Mouse (Mus musculus) kidney, adult 18-20 months (tissue): ENCODE measurements around the gene Gm28308.
A peak's percentile ranks its signal among the peaks of the same experiment; 100 is the strongest.

Experiments used
- DNase-seq: peaks from one replicate; pipeline ENCODE4 v3.0.0; 2021

Gene Gm28308

GRCm38 (mm10) chr6:52180213-52180710 is 32.9 kb downstream of the Gm28308 start:
- DNase-seq: no peak

GRCm38 (mm10) chr6:52179690-52180089 is 33.4 kb downstream of the Gm28308 start:
- DNase-seq: peak; percentile 29

- DNase-seq: peak; percentile 32
Measured at GRCm38 (mm10) chr6:52178918-52179665, 34.0 kb downstream of the Gm28308 start.

- no peak for DNase-seq
Measured at GRCm38 (mm10) chr6:52177806-52178205, 35.3 kb downstream of the Gm28308 start.

- peak; percentile 82 for DNase-seq
Measured at GRCm38 (mm10) chr6:52177061-52177735, 35.9 kb downstream of the Gm28308 start, which contains the start of gene 5730596B20Rik. TSS of gene 5730596B20Rik (plus strand) at chr6:52177498.

- DNase-seq: peak; percentile 46
Measured at GRCm38 (mm10) chr6:52176391-52176790, 36.7 kb downstream of the Gm28308 start.

- DNase-seq: peak; percentile 49
Measured at GRCm38 (mm10) chr6:52175864-52176263, 37.3 kb downstream of the Gm28308 start.

GRCm38 (mm10) chr6:52174968-52175751 is 38.0 kb downstream of the Gm28308 start:
- DNase-seq: peak; percentile 61

GRCm38 (mm10) chr6:52173648-52174047 is 39.5 kb downstream of the Gm28308 start:
- no peak for DNase-seq

- peak; percentile 93 for DNase-seq
Measured at GRCm38 (mm10) chr6:52172501-52172900, 40.6 kb downstream of the Gm28308 start.

- DNase-seq: peak; percentile 31
Measured at GRCm38 (mm10) chr6:52171938-52172337, 41.2 kb downstream of the Gm28308 start.

GRCm38 (mm10) chr6:52171331-52171730 is 41.8 kb downstream of the Gm28308 start:
- DNase-seq: no peak

GRCm38 (mm10) chr6:52170898-52171223 is 42.3 kb downstream of the Gm28308 start:
- no peak for DNase-seq

- peak; percentile 40 for DNase-seq
Measured at GRCm38 (mm10) chr6:52170166-52170897, 42.8 kb downstream of the Gm28308 start.

GRCm38 (mm10) chr6:52169499-52170165 is 43.5 kb downstream of the Gm28308 start:
- no peak for DNase-seq

GRCm38 (mm10) chr6:52168191-52169055 is 44.7 kb downstream of the Gm28308 start:
- peak; percentile 14 for DNase-seq

- DNase-seq: peak; percentile 2
Measured at GRCm38 (mm10) chr6:52167736-52168161, 45.4 kb downstream of the Gm28308 start.

- DNase-seq: no peak
Measured at GRCm38 (mm10) chr6:52167176-52167575, 46.0 kb downstream of the Gm28308 start.

GRCm38 (mm10) chr6:52166431-52167077 is 46.6 kb downstream of the Gm28308 start:
- no peak for DNase-seq
